Comparison of ENCODE assay signal across 8 mouse cellular contexts in the genomic region with DNA sequence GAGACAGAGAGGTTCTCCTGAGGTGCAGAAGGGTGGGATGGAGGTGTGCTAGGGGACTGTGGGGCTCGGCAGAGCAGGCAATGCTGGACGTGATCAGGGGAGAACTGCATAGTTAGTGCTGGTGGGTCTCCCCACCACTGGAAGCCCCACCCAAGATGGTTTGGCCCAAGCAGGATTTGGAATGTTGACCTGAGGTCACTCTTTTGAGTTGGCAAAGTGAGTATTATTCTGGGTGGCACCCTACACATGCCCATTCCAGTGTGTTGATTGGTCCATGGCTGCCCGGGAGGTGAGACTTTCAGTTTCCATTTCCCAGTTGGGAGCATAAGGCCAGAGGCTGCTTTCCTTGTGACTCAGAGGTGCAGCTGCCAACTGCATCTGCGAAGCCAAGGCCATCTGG. TPM values are rescaled to one million over a fixed set of nuclear protein-coding genes. Genes with fewer than 3 reads are reported as not detected.
"Had no signal": no experiment of that assay in that cellular context is flagged by ENCODE, and none has a peak within 500 bp of the region (broad histone marks: within the 10 kb centered on the region; RNA-seq: fewer than 3 reads in every experiment).

Gene Apol9b, plus strand, starts transcription at position 301 of the 400 bp plus-strand sequence.

RNA-seq across cellular contexts. Expression of gene Apol9b, which starts in this region (rescaled TPM):
- polyA plus RNA-seq: heart, embryonic 10.5 days; heart, embryonic 14.5 days; hindbrain, embryonic 10.5 days; hindbrain, embryonic 12.5 days; kidney, embryonic 15.5 days; limb, embryonic 10.5 days; limb, embryonic 12.5 days; liver, embryonic 12.5 days had no signal
